Mouse (Mus musculus) ovary, adult 18-20 months (tissue): ENCODE results near the gene Kirrel2.
A peak's percentile ranks its signal among the peaks of the same experiment; 100 is the strongest.

ENCODE experiments used
- DNase-seq: peaks from one replicate; pipeline ENCODE4 v3.0.0; 2022; ENCODE audit warnings: low spot score, mixed read lengths

Kirrel2 gene

GRCm38 (mm10) chr7:30450241-30450640 is 7.2 kb downstream of the Kirrel2 start:
- DNase-seq: no peak

- no peak for DNase-seq
Measured at GRCm38 (mm10) chr7:30444971-30445751, 12.3 kb downstream of the Kirrel2 start, which contains the start of gene Aplp1. Gene Aplp1, minus strand, starts transcription at chr7:30445535.

DNA sequence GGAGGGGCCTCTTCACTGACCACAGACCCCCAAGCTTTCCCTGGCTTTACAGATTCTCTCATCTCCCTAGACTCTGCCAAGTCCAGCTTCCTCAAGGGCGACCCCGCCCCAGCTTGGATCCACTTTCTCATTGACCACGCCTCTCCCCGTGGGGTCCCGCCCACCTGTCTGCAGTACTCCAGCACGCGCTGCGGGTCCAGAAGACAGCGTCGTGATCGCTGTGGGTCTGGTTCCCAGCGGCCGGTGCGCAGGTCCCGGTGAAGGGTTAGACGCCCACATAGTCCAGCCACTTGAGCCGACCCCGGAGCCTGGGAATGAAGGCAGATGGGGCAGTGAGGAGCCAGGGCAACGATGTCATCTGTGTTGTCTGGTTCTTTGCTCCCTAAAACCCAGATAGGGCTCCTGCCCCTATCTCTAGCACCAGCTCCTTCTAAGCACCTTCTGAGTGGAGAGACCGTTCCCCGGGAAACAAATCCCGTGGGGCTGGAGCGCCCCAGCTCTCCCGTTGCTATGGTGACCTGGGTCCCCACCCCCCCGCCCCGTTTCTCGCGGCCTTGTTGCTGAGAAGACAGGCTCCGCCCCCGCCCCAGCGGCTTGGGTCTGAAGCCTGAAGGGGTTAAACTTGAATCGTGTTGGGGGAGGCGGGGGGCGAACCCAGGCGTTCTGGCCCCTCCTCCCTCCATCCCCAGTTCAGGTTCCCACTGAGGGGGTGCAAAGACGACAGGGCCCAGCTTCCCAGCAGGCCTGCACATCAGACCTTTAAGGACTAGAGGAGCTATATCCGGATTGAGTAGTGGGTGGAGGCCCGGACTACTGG is 13.1 kb downstream of the Kirrel2 start:
- peak; percentile 31 for DNase-seq

DNA sequence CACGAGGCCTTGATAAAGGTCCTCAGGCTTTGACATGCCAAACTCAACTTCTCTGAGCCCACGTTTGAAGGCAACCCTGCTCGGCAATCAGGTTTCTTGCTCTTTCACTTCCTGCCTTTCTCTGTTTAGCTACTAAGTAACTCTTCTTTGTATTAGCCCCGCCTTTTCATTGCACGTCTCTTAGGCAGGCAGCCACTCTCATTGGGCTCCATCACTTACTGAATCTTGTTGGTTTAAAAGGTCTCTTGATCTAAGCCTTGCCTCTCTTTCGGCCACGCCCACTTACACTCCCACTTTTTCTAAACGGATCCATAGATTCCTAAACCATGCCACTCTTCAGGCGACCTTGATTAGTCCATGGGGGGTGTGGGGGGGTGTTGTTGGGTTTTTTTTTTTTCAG is 13.8 kb downstream of the Kirrel2 start:
- no peak for DNase-seq

GRCm38 (mm10) chr7:30440697-30441096 is 16.8 kb downstream of the Kirrel2 start:
- no peak for DNase-seq

GRCm38 (mm10) chr7:30439734-30440133 is 17.8 kb downstream of the Kirrel2 start:
- no peak for DNase-seq

DNA sequence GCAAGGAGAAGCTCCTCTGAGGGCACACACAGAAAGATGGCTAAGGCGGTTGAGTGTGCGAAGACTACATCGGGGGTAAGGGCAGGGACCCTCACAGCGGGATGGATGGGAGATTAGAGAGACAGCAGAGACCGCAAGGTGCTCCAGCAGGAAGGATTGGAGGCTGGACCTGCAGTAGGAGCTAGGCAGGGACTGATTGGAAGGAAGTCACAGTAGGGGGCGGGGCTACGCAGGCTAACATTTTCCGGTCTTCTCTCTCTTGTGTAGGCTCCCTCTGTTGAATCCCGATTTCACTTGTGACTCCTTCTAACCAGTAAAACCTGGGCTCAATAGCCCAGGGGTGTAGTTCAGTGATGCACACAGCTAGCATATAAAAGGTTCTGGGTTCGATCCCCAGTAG is 20.6 kb downstream of the Kirrel2 start:
- no peak for DNase-seq

DNA sequence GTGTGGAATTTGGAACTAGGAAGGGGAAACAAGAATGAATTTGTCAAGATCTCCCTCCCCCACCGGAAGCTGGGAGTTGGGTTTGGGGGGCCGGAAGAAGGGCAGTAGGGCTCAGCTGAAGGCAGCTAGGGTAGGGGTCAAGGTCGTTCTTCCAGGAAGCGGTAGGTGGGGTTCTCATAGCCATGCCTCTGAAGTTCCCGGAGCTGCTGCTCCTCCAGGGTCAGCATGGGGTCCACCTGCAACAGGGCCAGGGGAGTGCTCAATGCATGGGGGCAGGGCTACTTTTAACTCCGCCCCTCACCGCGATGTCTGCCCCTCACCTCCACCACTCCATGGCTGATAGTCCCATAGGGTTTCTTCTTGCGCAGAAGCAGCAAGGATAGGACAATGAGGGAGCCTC is 22.3 kb downstream of the Kirrel2 start:
- no peak for DNase-seq

- no peak for DNase-seq
Measured at GRCm38 (mm10) chr7:30434701-30435100, 22.8 kb downstream of the Kirrel2 start.

DNA sequence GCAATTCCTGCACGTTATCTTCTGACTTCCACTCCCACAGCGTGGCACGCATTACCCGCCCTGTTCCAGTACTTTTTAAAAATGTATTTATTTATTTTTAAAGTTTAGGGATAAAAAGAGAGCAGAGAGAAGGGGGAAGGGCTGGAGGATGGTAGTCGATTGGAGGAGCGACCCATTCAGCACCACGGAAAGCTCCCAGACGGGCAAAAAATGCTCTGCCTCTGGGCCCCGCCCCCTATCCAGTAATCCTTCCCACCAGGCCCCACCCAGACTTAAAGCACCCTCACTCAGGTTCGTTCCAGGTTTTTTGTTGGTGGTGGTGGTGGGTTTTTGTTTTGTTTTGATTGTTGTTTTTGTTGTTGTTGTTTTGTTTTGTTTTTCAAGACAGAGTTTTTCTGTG is 23.3 kb downstream of the Kirrel2 start:
- no peak for DNase-seq

DNA sequence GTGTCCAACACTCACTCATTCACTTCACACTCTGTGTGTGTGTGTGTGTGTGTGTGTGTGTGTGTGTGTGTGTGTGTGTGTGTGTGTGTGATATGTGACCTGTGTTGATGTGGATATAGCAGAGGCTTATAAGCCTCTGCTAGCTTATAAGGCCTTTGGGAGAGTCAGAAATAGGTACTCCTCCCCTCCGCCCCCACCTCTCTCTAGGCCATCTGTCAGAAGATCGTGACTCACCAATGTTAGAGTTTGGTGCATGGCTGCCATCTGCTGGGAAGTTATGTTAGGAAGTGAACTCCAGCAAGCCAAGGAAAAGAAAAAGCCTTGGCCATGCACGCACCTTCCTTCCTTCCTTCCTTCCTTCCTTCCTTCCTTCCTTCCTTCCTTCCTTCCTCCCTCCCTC is 25.7 kb downstream of the Kirrel2 start:
- no peak for DNase-seq

DNA sequence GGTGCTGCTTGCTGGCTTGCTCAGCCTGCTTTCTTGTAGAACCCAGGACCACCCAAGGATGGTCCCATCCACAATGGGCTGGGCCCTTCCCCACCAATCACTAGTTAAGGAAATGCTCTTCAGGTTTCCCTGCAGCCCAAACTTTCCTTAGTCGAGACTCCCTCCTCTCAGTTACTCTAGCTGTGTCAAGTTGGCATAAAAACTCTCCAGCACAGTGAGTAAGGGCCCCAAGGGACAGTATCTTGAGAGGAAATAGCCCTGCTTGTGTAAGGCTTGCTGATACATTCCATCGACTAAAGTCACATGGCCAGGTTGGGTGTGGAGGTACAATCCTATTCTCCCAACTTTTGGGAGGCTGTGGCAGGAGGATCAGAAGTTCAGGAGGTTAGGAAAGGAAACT is 27.3 kb downstream of the Kirrel2 start:
- DNase-seq: no peak

DNA sequence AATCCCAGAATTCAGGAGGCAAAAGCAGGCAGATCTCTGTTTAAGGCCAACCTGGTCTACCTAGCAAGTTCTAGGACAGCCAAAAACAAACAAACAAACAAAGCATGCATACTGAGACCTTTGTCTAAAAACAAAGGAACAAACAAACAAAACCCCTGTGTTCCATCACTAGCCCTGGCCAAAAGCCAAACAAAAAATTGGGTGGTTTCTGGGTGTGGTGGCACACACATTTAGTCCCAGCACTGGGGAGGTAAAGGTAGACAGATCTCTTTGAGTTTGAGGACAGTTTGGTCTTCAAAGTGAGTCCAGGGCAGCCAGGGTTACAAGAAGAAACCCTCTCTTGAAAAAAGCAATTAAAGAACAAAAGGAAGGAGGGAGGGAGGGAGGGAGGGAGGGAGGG is 28.2 kb downstream of the Kirrel2 start:
- DNase-seq: no peak

DNA sequence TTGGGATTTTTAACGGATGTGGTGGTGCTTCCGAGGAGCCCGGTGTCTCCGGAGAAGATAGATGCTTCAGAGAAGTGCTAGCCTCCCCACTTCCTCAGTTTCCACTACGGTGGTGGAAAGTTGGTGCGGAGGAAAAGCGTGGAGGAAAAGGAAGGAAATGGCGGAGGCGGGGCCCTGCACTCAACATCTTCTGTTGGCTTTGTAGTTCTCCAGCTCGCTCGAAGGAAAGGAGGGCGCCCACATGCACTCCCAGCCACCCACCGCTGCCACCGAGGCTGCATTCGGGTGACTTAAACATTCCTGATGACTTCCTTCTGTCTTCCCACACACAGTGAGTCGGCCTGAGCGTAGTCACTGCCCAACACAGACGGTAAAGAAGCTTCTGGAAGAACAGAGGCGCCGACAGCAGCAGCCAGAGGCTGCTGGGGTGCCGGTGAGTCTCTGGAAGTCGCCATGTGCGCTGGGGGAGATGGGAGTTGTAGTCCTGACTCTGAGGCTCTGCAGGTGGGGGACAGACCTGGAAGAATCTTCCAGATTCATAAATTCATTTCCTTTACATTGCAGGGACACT is 34.3 kb downstream of the Kirrel2 start:
- DNase-seq: no peak

GRCm38 (mm10) chr7:30422560-30422959 is 34.9 kb downstream of the Kirrel2 start:
- no peak for DNase-seq

DNA sequence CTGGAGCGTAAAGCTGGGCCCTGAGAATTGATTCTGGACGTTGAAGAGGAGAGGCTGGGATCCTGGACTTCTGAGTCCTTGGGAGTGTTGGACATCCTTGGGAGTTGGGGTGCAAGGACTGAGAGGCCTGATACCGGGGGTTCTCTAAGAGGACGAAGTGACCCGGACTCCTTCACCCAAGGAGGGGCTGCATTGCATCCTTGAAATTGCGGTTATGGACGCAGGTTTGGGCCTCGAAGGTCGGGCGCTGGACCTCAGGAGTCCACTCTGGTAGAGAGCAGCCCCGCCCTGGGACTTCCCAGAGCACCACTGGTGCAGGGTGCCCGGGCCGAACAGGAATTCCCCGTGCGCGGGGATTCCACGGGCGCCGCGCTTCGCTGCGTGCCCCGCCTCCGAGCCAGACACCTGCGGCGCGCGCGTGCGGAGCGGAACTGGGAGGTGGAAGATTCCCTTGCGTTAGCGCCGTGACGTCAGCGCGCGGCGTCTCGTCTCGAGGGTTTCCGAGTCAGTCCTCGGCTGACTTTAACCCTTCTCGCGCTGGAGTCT is 35.5 kb downstream of the Kirrel2 start:
- peak; percentile 62 for DNase-seq

GRCm38 (mm10) chr7:30421175-30421889 is 36.2 kb downstream of the Kirrel2 start, which contains the start of gene Nfkbid:
Gene Nfkbid, plus strand, starts transcription at chr7:30421732.
- DNase-seq: peak; percentile 40

- DNase-seq: no peak
Measured at GRCm38 (mm10) chr7:30420673-30421072, 36.8 kb downstream of the Kirrel2 start.

DNA sequence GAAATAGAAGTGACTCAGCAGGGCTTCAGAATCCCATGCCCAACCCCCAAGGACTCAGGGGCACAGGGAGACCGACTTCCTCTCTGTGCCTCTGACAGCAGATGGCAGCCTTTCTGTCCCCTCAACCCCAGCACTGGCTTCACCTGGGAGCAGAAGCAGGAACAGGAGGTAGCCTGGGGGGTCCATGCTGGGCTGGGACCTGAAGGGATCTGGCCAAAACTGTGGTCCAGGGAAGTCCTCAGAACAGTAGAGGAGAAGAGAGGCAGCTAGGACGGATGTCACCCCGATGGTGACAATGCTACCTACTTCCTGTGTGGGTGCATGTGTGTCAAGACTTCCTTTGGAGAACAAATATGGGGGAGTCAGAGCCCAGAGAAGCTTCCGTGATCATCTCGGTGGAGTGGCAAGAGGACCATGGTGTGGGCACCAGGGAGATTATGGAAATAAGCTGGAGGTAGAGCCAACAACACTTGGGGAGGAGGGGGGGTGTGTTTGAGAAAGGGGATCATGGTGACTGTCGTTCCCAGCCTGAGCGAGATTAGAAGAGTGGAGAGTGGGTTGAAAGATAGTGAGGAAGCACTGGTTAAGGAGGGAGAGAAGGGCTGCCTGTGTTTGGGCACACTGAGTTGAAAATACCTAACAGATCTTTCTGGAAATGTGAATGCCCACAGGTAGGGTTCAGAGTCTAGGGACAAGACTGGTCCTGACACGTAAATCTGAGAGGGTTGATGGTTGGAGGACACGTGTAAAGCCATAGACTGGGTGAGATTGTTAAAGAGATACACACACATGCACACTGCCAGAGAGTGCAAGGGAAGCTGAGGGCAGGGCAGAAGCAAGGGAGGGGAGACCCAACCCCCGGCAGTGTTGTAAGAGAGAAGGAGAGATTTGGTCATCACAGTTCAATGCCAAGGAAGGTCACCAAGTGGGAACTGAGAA is 37.7 kb downstream of the Kirrel2 start, which contains the start of gene Hcst:
TSS of gene Hcst (minus strand) at position 294 of the 939 bp plus-strand sequence.
- no peak for DNase-seq

- no peak for DNase-seq
Measured at GRCm38 (mm10) chr7:30417856-30418255, 39.6 kb downstream of the Kirrel2 start.

GRCm38 (mm10) chr7:30413596-30413995 is 43.9 kb downstream of the Kirrel2 start, which contains the start of gene Tyrobp:
Gene Tyrobp, plus strand, starts transcription at chr7:30413760.
- DNase-seq: no peak
